Mouse (Mus musculus) urinary bladder, postnatal 4 days (tissue): ENCODE results near the gene Wars.
A peak's percentile ranks its signal among the peaks of the same experiment; 100 is the strongest.

Experiments
- DNase-seq, 2 experiments: peaks; one replicate each; pipeline ENCODE4 v3.0.0; 2021 to 2022; ENCODE audit warnings: low spot score in 2 of 2

The Wars gene

GRCm38 (mm10) chr12:108909846-108910433 is 16.0 kb upstream of the Wars start:
- DNase-seq: no peak

- no peak for DNase-seq
Observed at GRCm38 (mm10) chr12:108906398-108906797, 12.4 kb upstream of the Wars start.

- DNase-seq: no peak
Observed at GRCm38 (mm10) chr12:108905620-108906302, 11.8 kb upstream of the Wars start.

- DNase-seq: no peak
Observed at GRCm38 (mm10) chr12:108904276-108904653, 10.3 kb upstream of the Wars start.

- peak in 1 of 2 experiments; percentile 43 for DNase-seq
Observed at GRCm38 (mm10) chr12:108903600-108904275, 9.8 kb upstream of the Wars start.

- peak; percentile 35 to 69 for DNase-seq
Observed at GRCm38 (mm10) chr12:108902940-108903339, 9.0 kb upstream of the Wars start.

GRCm38 (mm10) chr12:108901346-108901745 is 7.4 kb upstream of the Wars start:
- DNase-seq: no peak

GRCm38 (mm10) chr12:108896006-108896405 is 2.0 kb upstream of the Wars start:
- no peak for DNase-seq

GRCm38 (mm10) chr12:108894432-108894816 is 450 bp upstream of the Wars start:
- DNase-seq: no peak

GRCm38 (mm10) chr12:108892989-108893714 is 822 bp downstream of the Wars start, which contains the start of gene Wdr25:
Gene Wdr25, plus strand, starts transcription at chr12:108893631.
- no peak for DNase-seq

- DNase-seq: no peak
Observed at GRCm38 (mm10) chr12:108888632-108889031, 5.3 kb downstream of the Wars start.

- no peak for DNase-seq
Observed at GRCm38 (mm10) chr12:108887077-108887476, 6.9 kb downstream of the Wars start.

GRCm38 (mm10) chr12:108885906-108886305 is 8.1 kb downstream of the Wars start:
- DNase-seq: no peak

GRCm38 (mm10) chr12:108882776-108883175 is 11.2 kb downstream of the Wars start:
- DNase-seq: no peak

- DNase-seq: no peak
Observed at GRCm38 (mm10) chr12:108881192-108881591, 12.8 kb downstream of the Wars start.

- no peak for DNase-seq
Observed at GRCm38 (mm10) chr12:108880606-108881005, 13.4 kb downstream of the Wars start.

- no peak for DNase-seq
Observed at GRCm38 (mm10) chr12:108879138-108879537, 14.8 kb downstream of the Wars start.

- no peak for DNase-seq
Observed at GRCm38 (mm10) chr12:108873122-108873521, 20.9 kb downstream of the Wars start.

- no peak for DNase-seq
Observed at GRCm38 (mm10) chr12:108869575-108869974, 24.4 kb downstream of the Wars start.

- no peak for DNase-seq
Observed at GRCm38 (mm10) chr12:108865007-108865494, 28.9 kb downstream of the Wars start.

GRCm38 (mm10) chr12:108858486-108858885 is 35.5 kb downstream of the Wars start:
- DNase-seq: no peak

- DNase-seq: peak in 1 of 2 experiments; percentile 36
Observed at GRCm38 (mm10) chr12:108857589-108858184, 36.3 kb downstream of the Wars start.
